Mouse (Mus musculus): ENCODE measurements around the gene Gga3. TPM values are rescaled to one million over a fixed set of nuclear protein-coding genes. Genes with fewer than 3 reads are reported as not detected.

Gga3 gene
- total and polyA plus RNA-seq, 3 experiments: 7.7 to 39.8 (median 18.7) TPM

DNA sequence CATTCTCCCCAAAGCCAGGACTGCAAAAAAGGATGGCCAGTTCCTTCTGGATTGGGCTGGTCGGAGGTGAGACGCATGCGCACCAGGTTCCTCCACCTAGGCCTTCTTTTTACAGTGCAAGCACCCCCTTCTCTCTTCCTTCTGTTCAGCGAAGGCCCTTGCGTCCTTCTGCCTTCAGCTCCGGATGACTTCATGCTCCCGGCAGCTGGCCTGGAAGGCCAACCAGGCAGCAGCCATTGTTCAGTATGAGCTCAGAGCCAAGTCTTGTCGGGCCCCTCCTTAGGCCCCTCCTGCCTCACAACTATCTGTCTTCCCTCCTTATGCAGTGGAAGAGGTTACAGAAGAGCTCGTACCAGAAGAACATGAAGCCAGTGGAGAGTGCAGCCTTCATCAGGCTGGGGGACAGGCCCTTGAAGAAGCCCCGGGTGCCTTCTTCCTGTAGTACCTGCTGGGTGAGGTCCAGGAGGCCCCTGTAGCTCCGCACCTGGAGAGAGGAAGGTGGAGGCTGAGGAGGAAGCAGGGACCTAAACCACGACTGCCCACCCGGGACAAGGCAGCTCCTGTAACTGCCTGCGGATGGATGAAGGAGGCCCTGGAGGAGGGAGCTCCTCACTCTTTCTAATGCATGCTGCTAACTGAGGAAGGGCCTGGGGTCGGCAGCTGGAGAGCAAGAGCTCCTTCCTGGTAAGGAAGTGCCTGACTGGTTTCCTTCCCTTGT, 11.4 kb upstream of the Gga3 start:
- TF ChIP-seq KAT2A (IDR thresholded peaks at IDR 0.05; ENCODE audit: insufficient replicate concordance, low read length) (no peak), POLR2A (IDR thresholded peaks at IDR 0.05; ENCODE audit: low read depth, low read length) (no peak)
- peaks cover 69 to 81% of the 10 kb centered on the region in 2 experiments for H3K36me3 ChIP-seq (replicated peaks in 1 of 2; ENCODE audit: control insufficient read depth in 1 of 2, insufficient read depth in 1 of 2, low read length in 1 of 2)
- no peak overlapping the region for H3K9ac ChIP-seq (ENCODE audit: insufficient read depth, low read depth)
- no peaks in the 10 kb centered on the region for H3K27me3 ChIP-seq (replicated peaks)
- no peaks in the 10 kb centered on the region for H3K9me3 ChIP-seq (replicated peaks; ENCODE audit: low read length)
- H3K79me2 ChIP-seq (replicated peaks; ENCODE audit: control insufficient read depth, extremely low read depth, insufficient read depth, poor library complexity, severe bottlenecking): peaks cover 42% of the 10 kb centered on the region
- DNase-seq (ENCODE audit: extremely low read depth): no peak
- H3K4me1 ChIP-seq (ENCODE audit: control insufficient read depth in 1 of 2, insufficient read depth in 2 of 2): peaks cover 20 to 82% of the 10 kb centered on the region in 2 experiments
- H3K4me2 ChIP-seq (ENCODE audit: insufficient read depth, low read depth, poor library complexity, severe bottlenecking): no peak overlapping the region
- in situ Hi-C loops (cut with MboI; ENCODE audit: low pct_ligation_motif_present, low pct_unique_long_range_greater_than_20kb, low sequenced_read_pairs): loop anchor here (25.0 kb wide), 1 partner anchor 397 kb away; the partner anchor contains the start of gene Galk1
- dilution Hi-C loops (cut with MboI; ENCODE audit: extremely low pct_ligation_motif_present, extremely low pct_unique_long_range_greater_than_20kb, low sequenced_read_pairs): no loop called here
- no peak overlapping the region for H3K4me3 ChIP-seq (replicated peaks in 1 of 3; ENCODE audit: low read depth in 2 of 3, low read length in 2 of 3, poor library complexity in 1 of 3)
- peak overlapping the region; percentile 97 for H3K27ac ChIP-seq (ENCODE audit: insufficient read depth, low read depth)

GRCm38 (mm10) chr11:115614346-115615107, 10.7 kb upstream of the Gga3 start:
- Histone ChIP-seq H3K27me3 (replicated peaks) (no peaks in the 10 kb centered on the region), H3K4me3 (replicated peaks in 1 of 3; ENCODE audit: low read depth in 2 of 3, low read length in 2 of 3, poor library complexity in 1 of 3) (no peak overlapping the region), H3K4me1 (ENCODE audit: control insufficient read depth in 1 of 2, insufficient read depth in 2 of 2) (peaks cover 20 to 82% of the 10 kb centered on the region in 2 experiments), H3K4me2 (ENCODE audit: insufficient read depth, low read depth, poor library complexity, severe bottlenecking) (no peak overlapping the region), H3K79me2 (replicated peaks; ENCODE audit: control insufficient read depth, extremely low read depth, insufficient read depth, poor library complexity, severe bottlenecking) (peaks cover 43% of the 10 kb centered on the region), H3K36me3 (replicated peaks in 1 of 2; ENCODE audit: control insufficient read depth in 1 of 2, insufficient read depth in 1 of 2, low read length in 1 of 2) (peaks cover 69 to 81% of the 10 kb centered on the region in 2 experiments), H3K9me3 (replicated peaks; ENCODE audit: low read length) (no peaks in the 10 kb centered on the region), H3K27ac (ENCODE audit: insufficient read depth, low read depth) (peak overlapping the region; percentile 97), H3K9ac (ENCODE audit: insufficient read depth, low read depth) (no peak overlapping the region)
- no peak for DNase-seq (ENCODE audit: extremely low read depth)
- dilution Hi-C loops (cut with MboI; ENCODE audit: extremely low pct_ligation_motif_present, extremely low pct_unique_long_range_greater_than_20kb, low sequenced_read_pairs): no loop called here
- TF ChIP-seq ELF1 (IDR thresholded peaks at IDR 0.05; ENCODE audit: low read depth, low read length): no peak
- no peak for TF ChIP-seq MEF2A (IDR thresholded peaks at IDR 0.05; ENCODE audit: borderline replicate concordance, low read depth, low read length)
- TF ChIP-seq NRF1 (IDR thresholded peaks at IDR 0.05; ENCODE audit: low read depth, low read length): no peak
- TF ChIP-seq USF2 (conservative IDR thresholded peaks at IDR 0.05; ENCODE audit: low read depth, low read length): peak; percentile 26; the same call in 1 of the 2 replicates
- TF ChIP-seq POLR2A (IDR thresholded peaks at IDR 0.05; ENCODE audit: low read depth, low read length): peak; percentile 37; the same call in 1 of the 2 replicates
- no peak for TF ChIP-seq RCOR1 (conservative IDR thresholded peaks at IDR 0.05; ENCODE audit: low read depth, low read length)
- 0 out of 2 replicates have a peak, but pooled peaks have one; percentile 16 for TF ChIP-seq BHLHE40 (IDR thresholded peaks at IDR 0.05; ENCODE audit: low read depth, low read length)
- no peak for TF ChIP-seq TBP (conservative IDR thresholded peaks at IDR 0.05; ENCODE audit: low read depth, low read length)
- TF ChIP-seq ZC3H11A (IDR thresholded peaks at IDR 0.05; ENCODE audit: low read depth, low read length): no peak
- TF ChIP-seq CHD1 (IDR thresholded peaks at IDR 0.05; ENCODE audit: low read depth, low read length): no peak
- no peak for TF ChIP-seq HCFC1 (IDR thresholded peaks at IDR 0.05; ENCODE audit: low read depth, low read length)
- in situ Hi-C loops (cut with MboI; ENCODE audit: low pct_ligation_motif_present, low pct_unique_long_range_greater_than_20kb, low sequenced_read_pairs): loop anchor here (25.0 kb wide), 1 partner anchor 398 kb away; the partner anchor contains the start of gene Galk1
